Mouse (Mus musculus) stomach, adult 2 months (tissue): ENCODE results near the gene Lepr. TPM values are rescaled to one million over a fixed set of nuclear protein-coding genes. Genes with fewer than 3 reads are reported as not detected.

ENCODE experiments used
- polyA plus RNA-seq: library from polyadenylated mRNA; depleted of rRNA; stranded (reverse); fragments of >200 nt; gene quantifications from 2 replicates; pipeline ENCODE4 v1.2.3, GENCODE M21; 2012; rRNA removed

Gene Lepr
- 0.24 and 0.27 TPM in 2 replicates for polyA plus RNA-seq

GRCm38 (mm10) chr4:101717367-101718121 lies at the start of gene Lepr:
Gene Lepr, plus strand, starts transcription at chr4:101717404.

GRCm38 (mm10) chr4:101843923-101844322 lies 126.7 kb downstream of the Lepr start, which contains the start of gene B020004J07Rik:
Gene B020004J07Rik, minus strand, starts transcription at chr4:101844023.

Other genes with a start within 250 kb of the Lepr start
- gene Dnajc6, start 220.8 kb upstream of the Lepr start, polyA plus RNA-seq = 0.17 and 0.31 TPM in 2 replicates
- gene Leprot, start 69.7 kb upstream of the Lepr start, polyA plus RNA-seq = 13.9 and 21.3 TPM in 2 replicates
- not detected in 2 replicates for gene B020004J07Rik, start 126.6 kb downstream of the Lepr start, polyA plus RNA-seq
- not detected in 2 replicates for gene C130073F10Rik, start 176.4 kb downstream of the Lepr start, polyA plus RNA-seq
- not detected in 2 replicates for gene Gm12800, start 191.7 kb downstream of the Lepr start, polyA plus RNA-seq
- gene Gm12794, start 223.0 kb downstream of the Lepr start, polyA plus RNA-seq = not detected in 2 replicates